Comparison of ENCODE assay signal across 13 mouse cellular contexts in genomic region chr9:118953465-118954194, GRCm38 (mm10).
"Had no signal": no experiment of that assay in that cellular context is flagged by ENCODE, and none has a peak within 500 bp of the region (broad histone marks: within the 10 kb centered on the region; RNA-seq: fewer than 3 reads in every experiment).

No protein-coding gene starts in this region.

- H3K9me3 ChIP-seq: midbrain, embryonic 12.5 days; neural tube, embryonic 13.5 days; stomach, embryonic 15.5 days had no signal

- ATAC-seq: midbrain, embryonic 16.5 days had no signal

- H3K4me2 ChIP-seq: limb, embryonic 13.5 days; midbrain, embryonic 12.5 days; neural tube, embryonic 13.5 days; stomach, embryonic 15.5 days had no signal

- H3K4me3 ChIP-seq: limb, embryonic 13.5 days; midbrain, embryonic 12.5 days; neural tube, embryonic 13.5 days; stomach, embryonic 15.5 days had no signal

- H3K4me1 ChIP-seq: midbrain, embryonic 12.5 days; neural tube, embryonic 13.5 days had no signal

- DNase-seq: kidney, adult 11 months; kidney, adult 9 months; kidney, postnatal 10 days; layer of hippocampus, postnatal 36 days; lung, adult 18-20 months; right cerebral cortex, postnatal 14 days; thymus, postnatal 4 days had no signal

- H3K27me3 ChIP-seq: limb, embryonic 13.5 days; midbrain, embryonic 12.5 days; neural tube, embryonic 13.5 days; stomach, embryonic 15.5 days had no signal

- H3K36me3 ChIP-seq: midbrain, embryonic 12.5 days; neural tube, embryonic 13.5 days; stomach, embryonic 15.5 days had no signal

- H3K9ac ChIP-seq: limb, embryonic 13.5 days; liver, embryonic 14.5 days; midbrain, embryonic 12.5 days; neural tube, embryonic 13.5 days; stomach, embryonic 15.5 days had no signal

- H3K27ac ChIP-seq: limb, embryonic 13.5 days; liver, embryonic 14.5 days; midbrain, embryonic 12.5 days; neural tube, embryonic 13.5 days; stomach, embryonic 15.5 days had no signal
